Mouse (Mus musculus) cortical plate, adult 2 months (tissue): Measurements from ENCODE around the gene Rreb1.

Experiments used
- CTCF ChIP-seq: fragments of 200-500 bp; IDR thresholded peaks from 2 replicates; pipeline ENCODE4 v1.5.1; 2011; ENCODE audit warnings: mild to moderate bottlenecking, control low read depth, low read length; ENCODE audit not compliant: insufficient read depth; ENCODE audit errors: extremely low read depth
- POLR2A ChIP-seq: fragments of 200-500 bp; IDR thresholded peaks from 2 replicates; pipeline ENCODE4 v1.6.1; 2011; ENCODE audit warnings: mild to moderate bottlenecking, low read length, control low read depth; ENCODE audit not compliant: insufficient read depth; ENCODE audit errors: extremely low read depth

- TF ChIP-seq CTCF (no peak), POLR2A (no peak)
Measured at GRCm38 (mm10) chr13:37824331-37824920, 46.2 kb downstream of the Rreb1 start.
